Mouse (Mus musculus): ENCODE measurements around the gene Nprl2.

The Nprl2 gene

GRCm38 (mm10) chr9:107538231-107538630, 3.8 kb upstream of the Nprl2 start:
- DNase-seq: no peak

DNA sequence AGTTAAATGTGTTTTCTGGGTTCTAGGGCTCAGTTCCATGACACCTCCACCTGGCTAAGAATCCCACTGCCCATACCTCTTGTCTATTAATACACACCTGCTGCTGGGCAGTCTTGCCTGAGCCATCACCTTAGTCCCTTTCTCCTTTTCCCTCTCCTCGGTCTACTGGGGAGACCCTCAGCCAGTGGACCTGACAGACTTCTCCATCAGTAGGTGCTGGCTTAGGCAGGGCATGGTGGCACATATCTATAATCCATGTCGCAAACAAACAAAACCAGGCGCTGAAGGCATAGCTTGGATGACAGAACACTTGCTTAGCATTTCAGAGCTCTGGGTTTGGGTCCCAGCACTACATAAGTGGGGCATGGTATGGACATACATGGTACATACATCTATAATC, 3.3 kb upstream of the Nprl2 start:
- DNase-seq: no peak

DNA sequence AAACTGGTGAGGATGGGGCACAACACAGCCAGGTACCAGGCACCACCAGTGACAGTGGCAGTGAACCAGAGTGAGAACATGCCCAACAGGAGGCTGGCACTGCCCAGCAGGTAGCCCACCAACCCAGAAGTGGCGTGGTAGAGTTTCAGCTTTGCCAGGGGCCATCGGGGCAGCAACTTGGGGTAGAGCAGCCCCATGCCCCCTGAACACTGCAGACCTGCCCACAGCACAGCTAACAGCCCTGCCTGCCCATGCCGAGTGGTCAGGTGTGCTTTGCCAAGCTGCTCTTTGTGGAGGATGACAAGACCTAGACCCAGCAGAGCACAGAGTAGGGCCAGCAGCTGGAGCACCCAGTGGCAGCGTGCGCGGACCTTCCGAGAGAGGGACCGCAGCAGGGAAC, 2.1 kb upstream of the Nprl2 start:
- no peak for DNase-seq

DNA sequence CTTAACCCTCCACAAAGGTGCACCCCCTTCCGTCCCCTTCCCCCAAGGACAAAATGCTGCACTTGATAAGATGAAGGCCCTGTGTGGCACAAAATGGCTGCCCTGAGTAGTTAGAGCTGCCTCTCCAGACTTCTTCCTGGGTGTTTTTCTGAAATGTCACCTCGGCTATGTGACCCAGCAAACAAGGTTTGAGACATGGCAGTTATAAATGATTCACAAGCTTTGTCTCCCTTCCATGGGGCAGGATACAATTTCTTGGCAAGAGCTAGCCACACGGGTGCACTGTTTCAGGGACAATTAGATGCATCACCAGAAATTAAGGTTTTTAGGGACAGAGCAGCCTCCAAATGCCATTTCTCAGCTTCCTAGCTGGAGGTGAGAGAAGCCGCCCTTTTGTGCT, 1.6 kb upstream of the Nprl2 start:
- no peak for DNase-seq

GRCm38 (mm10) chr9:107541005-107541404, 1.0 kb upstream of the Nprl2 start:
- no peak for DNase-seq

DNA sequence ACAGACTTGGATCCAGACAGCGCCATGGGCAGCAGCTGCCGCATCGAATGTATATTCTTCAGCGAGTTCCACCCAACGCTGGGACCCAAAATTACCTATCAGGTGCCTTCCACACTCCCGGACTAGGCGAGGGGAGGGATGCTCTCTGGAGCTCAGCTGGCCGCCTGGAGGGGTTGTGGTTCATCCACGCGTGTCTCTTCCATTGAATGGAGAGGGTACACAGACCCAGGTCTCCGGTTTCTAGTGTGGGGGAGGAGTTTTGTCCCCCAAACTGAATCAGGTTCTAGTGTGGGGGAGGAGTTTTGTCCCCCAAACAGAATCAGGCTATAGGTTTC, 293 bp downstream of the Nprl2 start:
- no peak for DNase-seq

DNA sequence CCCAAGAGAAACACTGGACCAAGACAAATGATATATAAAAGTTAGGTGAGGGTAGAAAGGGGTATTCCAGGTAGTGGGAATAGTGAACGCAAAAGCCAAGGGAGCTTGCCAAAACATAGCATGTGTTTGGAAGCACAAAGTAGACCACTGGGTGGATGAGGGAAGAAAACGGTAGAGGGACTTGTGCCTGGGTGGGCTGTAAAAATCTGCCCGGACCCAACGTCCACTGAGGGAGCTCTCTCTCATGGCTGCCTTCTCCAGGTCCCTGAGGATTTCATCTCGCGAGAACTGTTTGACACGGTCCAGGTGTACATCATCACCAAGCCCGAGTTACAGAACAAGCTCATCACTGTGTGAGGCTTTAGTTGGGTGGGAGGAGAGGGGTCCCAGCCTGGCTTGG, 695 bp downstream of the Nprl2 start:
- no peak for DNase-seq

DNA sequence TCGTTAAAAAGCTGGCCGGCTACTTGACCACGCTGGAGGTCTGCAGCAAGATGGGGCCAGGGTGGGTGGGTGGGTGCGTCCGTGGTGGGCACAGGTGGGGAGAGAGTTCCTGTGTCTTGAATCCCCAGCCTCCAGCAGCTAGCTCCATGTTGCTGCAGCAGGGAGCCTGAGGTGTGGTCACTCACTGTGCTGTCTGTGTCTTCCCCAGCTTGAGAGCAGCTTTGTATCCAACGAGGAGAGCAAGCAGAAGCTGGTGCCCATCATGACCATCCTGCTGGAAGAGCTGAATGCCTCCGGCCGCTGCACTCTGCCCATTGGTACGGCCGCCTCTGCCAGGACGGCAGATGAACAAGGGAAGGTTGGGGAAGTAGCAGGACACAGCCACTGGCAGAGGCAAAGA, 1.3 kb downstream of the Nprl2 start:
- no peak for DNase-seq

GRCm38 (mm10) chr9:107544196-107544700, 2.2 kb downstream of the Nprl2 start:
- DNase-seq: no peak

DNA sequence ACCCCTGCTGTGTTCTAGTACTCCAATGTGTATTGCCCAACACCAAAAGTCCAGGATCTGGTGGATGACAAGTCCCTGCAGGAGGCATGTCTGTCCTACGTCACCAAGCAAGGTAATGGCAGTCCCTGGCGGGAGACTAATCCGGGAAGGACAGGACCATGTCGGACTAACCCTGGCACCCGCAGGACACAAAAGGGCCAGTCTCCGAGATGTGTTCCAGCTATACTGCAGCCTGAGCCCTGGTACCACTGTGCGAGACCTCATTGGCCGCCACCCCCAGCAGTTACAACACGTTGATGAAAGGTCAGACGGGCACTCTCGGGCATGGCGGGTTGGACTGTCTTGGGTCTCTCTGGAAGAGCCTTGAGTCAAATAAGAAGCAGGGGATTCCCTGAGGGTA, 2.7 kb downstream of the Nprl2 start:
- DNase-seq: no peak

DNA sequence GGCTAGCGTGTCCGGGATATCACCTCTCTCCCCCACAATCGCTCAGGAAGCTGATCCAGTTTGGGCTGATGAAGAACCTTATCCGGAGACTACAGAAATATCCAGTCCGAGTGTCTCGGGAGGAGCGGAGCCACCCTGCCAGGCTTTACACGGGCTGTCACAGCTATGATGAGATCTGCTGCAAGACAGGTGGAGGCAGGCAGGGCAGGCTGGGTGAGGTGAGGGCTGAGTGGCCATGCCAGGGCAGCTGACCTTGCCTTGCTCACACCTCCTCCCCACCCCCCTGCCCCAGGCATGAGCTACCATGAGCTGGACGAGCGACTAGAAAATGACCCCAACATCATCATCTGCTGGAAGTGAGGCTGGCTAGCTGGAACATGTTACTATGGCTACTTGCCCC, 3.2 kb downstream of the Nprl2 start:
- DNase-seq: no peak

DNA sequence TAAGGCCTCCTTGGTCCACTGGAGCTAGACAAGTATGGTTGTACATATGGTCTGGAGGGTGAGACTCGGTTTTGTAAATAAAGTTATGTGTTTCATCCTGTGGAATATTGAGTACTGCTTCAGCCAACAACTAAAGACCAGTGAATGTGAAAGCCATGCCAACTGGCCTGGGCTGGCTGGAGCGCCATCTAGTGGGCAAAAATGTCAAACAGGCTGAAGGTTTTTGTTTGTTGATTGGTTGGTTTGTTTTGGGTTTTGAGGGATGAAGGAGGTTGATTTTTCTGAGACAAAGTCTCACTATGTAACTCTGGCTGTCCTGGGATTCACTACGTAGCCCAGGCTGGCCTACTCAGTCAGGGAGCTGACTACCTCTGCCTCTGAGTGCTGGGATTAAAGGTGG, 3.6 kb downstream of the Nprl2 start:
- DNase-seq: peak; percentile 74

- no peak for DNase-seq
Observed at GRCm38 (mm10) chr9:107547026-107547425, 5.0 kb downstream of the Nprl2 start, which contains the start of gene Zmynd10. Zmynd10 (plus strand) TSS chr9:107547298.

DNA sequence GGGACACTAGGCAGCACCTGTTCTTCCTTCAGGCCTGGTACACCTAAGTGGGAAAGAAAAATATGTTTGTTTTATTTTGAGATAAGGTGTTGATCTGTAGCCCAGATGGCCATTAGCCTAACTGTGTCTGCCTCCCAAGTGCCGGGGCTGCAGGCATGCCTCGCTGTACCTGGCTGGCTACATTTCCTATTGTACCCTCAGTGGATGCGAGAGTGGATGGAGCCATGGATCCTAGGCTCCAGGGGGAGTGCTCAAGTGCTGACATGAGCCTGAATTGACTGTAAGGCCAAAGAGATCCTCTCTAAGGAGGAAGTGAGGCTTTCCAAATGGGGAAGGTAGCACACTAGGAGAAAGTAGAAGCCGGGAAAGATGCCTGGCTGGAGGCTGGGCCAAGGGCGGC, 5.9 kb downstream of the Nprl2 start:
- no peak for DNase-seq

DNA sequence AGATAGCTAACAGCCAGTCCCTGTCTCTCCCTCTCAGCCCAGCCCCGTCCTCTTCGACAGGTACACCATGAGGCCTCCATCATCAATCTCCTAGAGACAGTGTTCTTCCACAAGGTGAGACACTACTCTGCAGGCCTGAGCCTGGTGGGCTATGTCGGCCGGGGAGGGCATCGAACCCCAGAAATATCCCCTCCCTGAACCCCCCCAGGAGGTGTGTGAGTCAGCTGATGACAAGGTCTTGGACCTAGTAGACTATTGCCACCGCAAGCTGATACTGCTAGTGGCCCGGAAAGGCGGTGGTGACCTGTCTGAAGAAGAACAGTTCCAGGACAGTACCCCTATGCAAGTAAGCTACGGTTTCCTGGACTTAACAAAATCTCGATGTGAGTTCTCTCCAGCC, 6.8 kb downstream of the Nprl2 start:
- no peak for DNase-seq

- DNase-seq: no peak
Observed at GRCm38 (mm10) chr9:107549297-107550074, 7.5 kb downstream of the Nprl2 start.

- no peak for DNase-seq
Observed at GRCm38 (mm10) chr9:107550491-107551116, 8.6 kb downstream of the Nprl2 start.

DNA sequence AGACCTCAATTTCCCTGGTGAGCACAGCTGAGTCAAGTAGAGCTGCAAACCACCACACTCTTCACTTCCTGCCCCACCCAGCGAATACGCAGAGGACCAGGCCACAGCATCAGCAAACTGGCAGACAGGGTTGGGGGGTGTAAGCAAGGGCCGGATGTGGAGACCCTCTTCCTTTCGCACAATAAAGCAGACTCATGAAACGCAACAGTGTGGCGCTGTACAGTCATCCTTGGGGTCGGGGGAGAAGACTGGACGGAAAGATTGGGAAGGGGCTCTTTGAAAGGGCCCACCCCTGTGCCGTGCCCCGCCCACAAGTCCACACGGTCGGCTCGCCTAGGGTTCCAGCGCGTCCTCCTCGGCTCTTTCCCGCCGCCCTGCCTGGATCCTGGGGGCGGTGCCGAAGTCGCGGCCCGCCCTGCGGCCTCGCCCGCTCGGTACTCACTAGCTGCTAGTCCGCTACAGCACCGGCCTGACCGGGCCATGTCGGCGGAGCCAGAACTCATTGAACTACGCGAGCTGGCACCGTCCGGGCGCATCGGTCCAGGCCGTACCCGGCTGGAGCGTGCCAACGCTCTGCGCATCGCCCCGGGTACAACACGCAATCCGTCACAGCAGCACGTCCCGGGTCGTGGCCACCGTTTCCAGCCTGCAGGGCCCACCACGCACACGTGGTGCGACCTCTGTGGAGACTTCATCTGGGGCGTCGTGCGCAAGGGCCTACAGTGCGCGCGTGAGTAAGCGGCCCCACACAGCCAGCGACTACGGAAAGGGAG, 9.3 kb downstream of the Nprl2 start, which contains the start of gene Rassf1:
TSS of gene Rassf1 (plus strand) at position 439 of the 773 bp plus-strand sequence.
- no peak for DNase-seq

DNA sequence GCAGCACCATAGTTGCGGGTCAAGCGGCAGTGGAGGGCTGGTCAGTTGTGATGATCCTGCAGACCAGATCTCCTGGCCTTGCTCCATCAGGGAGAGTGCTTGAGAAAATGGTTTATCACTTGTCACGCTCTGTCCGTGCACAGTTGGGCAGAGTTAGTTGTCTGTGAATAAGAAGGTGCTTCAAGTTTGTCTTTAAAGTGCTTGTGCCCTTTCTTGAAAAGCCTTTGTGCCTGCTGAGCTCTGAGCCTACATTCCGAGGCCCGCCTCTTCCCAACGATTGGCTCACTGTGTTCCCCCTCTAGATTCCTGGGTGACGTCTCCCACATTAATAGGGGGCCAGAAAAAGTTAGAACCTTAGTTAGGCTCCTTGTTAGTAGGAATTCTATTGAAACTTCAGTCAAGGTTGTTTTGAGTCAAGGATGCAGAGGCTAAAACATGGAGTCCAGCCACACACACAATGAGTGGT, 9.9 kb downstream of the Nprl2 start:
- no peak for DNase-seq

GRCm38 (mm10) chr9:107552690-107553393, 10.8 kb downstream of the Nprl2 start:
- no peak for DNase-seq

DNA sequence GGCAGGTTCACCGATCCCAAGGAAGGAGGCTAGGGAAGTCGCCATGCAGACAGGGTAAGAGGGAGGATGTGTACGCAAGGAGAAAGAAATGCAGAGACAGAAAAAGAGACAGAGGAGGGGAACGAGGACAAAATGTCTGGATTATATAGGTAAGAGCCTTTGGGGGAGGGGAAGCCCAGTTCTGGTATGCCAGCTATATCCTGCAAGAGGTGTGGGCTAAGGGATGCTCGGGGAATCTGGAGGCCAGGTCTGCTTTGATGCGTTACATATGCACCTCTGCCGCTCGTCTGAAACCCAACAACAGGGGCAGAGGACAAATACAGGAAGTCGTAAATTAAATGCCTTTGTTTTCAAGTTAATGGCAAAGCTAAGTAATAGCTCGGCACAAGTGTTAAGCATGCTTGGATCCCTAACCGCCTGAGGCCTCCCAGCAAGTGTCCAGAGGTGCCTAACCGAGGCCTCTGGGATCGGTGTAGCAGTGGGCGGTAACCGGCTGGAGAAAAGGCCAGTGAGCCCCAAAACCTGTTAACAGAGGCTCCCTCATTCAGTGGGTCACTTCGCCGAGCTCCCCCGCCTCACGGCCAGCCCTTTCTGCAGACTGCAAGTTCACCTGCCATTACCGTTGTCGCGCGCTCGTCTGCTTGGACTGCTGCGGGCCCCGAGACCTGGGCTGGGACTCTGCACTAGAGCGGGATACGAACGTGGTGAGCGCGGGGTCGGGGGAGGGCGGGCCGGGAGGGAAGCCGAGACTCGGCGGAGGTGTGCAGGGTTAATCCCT, 11.7 kb downstream of the Nprl2 start:
- peak; percentile 61 for DNase-seq

- DNase-seq: peak; percentile 95
Observed at GRCm38 (mm10) chr9:107554319-107554825, 12.3 kb downstream of the Nprl2 start.
